Mouse (Mus musculus) lung, embryonic 14.5 days (tissue): ENCODE results near the gene BC016579. TPM values are rescaled to one million over a fixed set of nuclear protein-coding genes. Genes with fewer than 3 reads are reported as not detected.

Experiments used
- ATAC-seq: fragments of 200-750 bp; cut with Nextera tagmentation; 2 replicates; pipeline ENCODE4 v1.8.0; 2017; ENCODE audit warnings: mild to moderate bottlenecking, moderate TSS enrichment, moderate library complexity; ENCODE audit not compliant: insufficient read depth
- DNase-seq: peaks from one replicate; pipeline ENCODE4 v3.0.0-alpha.2; 2015
- H3K27ac ChIP-seq: fragments of 300-500 bp; sonication (generic); 2 replicates; pipeline ENCODE4 v1.5.1; 2014; ENCODE audit warnings: low read depth, mild to moderate bottlenecking, moderate library complexity
- H3K27me3 ChIP-seq: fragments of 300-500 bp; sonication (generic); 2 replicates; pipeline ENCODE4 v1.6.1; 2014; ENCODE audit warnings: low read length, control low read depth; ENCODE audit not compliant: insufficient read depth
- H3K36me3 ChIP-seq: fragments of 300-500 bp; sonication (generic); 2 replicates; pipeline ENCODE4 v1.6.1; 2014; ENCODE audit warnings: control low read depth; ENCODE audit not compliant: insufficient read depth
- H3K4me1 ChIP-seq: fragments of 300-500 bp; sonication (generic); 2 replicates; pipeline ENCODE4 v1.6.1; 2014; ENCODE audit warnings: antibody characterized with exemption, control low read depth; ENCODE audit not compliant: insufficient read depth
- H3K4me2 ChIP-seq: fragments of 300-500 bp; sonication (generic); 2 replicates; pipeline ENCODE4 v1.6.1; 2014; ENCODE audit warnings: mild to moderate bottlenecking
- H3K4me3 ChIP-seq: fragments of 300-500 bp; sonication (generic); 2 replicates; pipeline ENCODE4 v1.5.1; 2014; ENCODE audit warnings: low read depth, low read length
- H3K9ac ChIP-seq: fragments of 300-500 bp; sonication (generic); 2 replicates; pipeline ENCODE4 v1.6.1; 2014
- H3K9me3 ChIP-seq: fragments of 300-500 bp; sonication (generic); 2 replicates; pipeline ENCODE4 v1.6.1; 2016; ENCODE audit warnings: low read depth, low read length, control low read depth
- CTCF ChIP-seq: IDR thresholded peaks from 2 replicates; pipeline ENCODE4 v1.5.1; 2016; ENCODE audit warnings: antibody characterized with exemption, low read depth
- WGBS: fragments of 180-500 bp; shearing (Covaris S2); extraction: QIAGEN DNeasy Blood & Tissue Kit; methylation state at CpG from one replicate; pipeline ENCODE4 v1.1.7; 2014; 5-methylcytosine and 5-hydroxymethylcytosine counted together
- polyA plus RNA-seq: library from polyadenylated mRNA; unstranded; fragments of >200 nt; fragmentation: Nextera tagmentation; extraction: Ambion mirVana; gene quantifications from 2 replicates; pipeline ENCODE4 v1.2.1, GENCODE M21; 2014

Gene BC016579
- polyA plus RNA-seq, 1 experiment from 2014 or later, result 0.18 TPM

DNA sequence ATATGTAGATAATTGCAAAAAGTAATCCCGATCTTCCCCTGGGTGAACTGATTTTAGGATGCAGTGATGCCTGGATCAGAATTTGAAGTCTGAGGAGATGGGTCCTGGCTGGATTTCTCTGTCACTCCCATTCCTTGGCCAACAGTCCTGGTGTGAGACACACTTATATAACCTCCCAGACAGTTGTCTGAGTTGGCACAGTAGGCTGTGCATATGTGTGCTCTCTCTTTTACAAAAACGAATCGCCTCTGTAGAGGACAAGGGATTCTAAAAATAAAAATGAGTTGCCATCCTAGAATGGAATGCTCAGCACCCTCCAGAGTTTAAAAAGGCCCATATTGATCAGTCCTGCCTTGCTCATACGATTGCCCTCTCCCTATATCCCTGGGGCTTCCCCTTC, 5.7 kb upstream of the BC016579 start:
- TF ChIP-seq CTCF, result no peak
- H3K4me3 ChIP-seq, result no peak overlapping the region
- H3K9ac ChIP-seq, result no peak overlapping the region
- DNase-seq (no peak), ATAC-seq (no peak)
- H3K4me1 ChIP-seq, result no peaks in the 10 kb centered on the region
- no peak overlapping the region for H3K27ac ChIP-seq
- no peaks in the 10 kb centered on the region for H3K27me3 ChIP-seq
- H3K9me3 ChIP-seq, result no peaks in the 10 kb centered on the region
- no peak overlapping the region for H3K4me2 ChIP-seq
- 83% methylated on average over 4 of the region's 4 CpGs for WGBS
- H3K36me3 ChIP-seq, result no peaks in the 10 kb centered on the region

- 0 out of 2 replicates have a peak, but pooled peaks cover 4% of the 10 kb centered on the region for H3K27me3 ChIP-seq
- WGBS, result 72% methylated on average over 1 of the region's 1 CpGs
Measured at GRCm38 (mm10) chr16:45658248-45658647, 4.4 kb upstream of the BC016579 start.

GRCm38 (mm10) chr16:45657574-45658159, 3.8 kb upstream of the BC016579 start:
- TF ChIP-seq CTCF, result no peak

More at GRCm38 (mm10) chr16:45658248-45658647, 4.4 kb upstream of the BC016579 start:
- no peak overlapping the region for H3K9ac ChIP-seq
- no peak overlapping the region for H3K4me3 ChIP-seq
- H3K36me3 ChIP-seq, result no peaks in the 10 kb centered on the region
- no peak overlapping the region for H3K27ac ChIP-seq
- 0 out of 2 replicates have a peak, but pooled peaks cover 5% of the 10 kb centered on the region for H3K4me1 ChIP-seq
- ATAC-seq, result no peak
- TF ChIP-seq CTCF, result no peak
- no peak for DNase-seq
- H3K9me3 ChIP-seq, result no peaks in the 10 kb centered on the region
- no peak overlapping the region for H3K4me2 ChIP-seq

DNA sequence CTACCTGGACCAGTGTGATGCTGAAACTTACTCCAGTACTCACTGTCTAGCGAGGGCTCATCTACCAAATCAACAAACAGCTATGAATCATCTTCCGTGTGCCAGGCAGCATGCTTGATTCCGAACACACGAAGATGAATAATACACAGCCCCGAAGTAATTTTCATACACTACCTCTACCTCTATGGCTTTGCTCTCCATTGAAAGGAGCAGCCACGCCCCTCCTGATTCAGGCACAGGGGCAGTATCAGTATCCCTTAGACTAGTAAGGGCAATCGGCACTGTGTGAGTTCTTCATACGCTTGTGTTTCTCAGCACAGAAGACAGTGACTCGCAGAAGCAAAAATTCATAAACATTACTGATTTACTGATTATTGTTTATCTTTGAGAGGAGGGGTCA, 597 bp upstream of the BC016579 start:
- Histone ChIP-seq H3K9me3 (no peaks in the 10 kb centered on the region), H3K4me2 (peak overlapping the region; percentile 66; the same call in 1 of the 2 replicates), H3K4me3 (no peak overlapping the region), H3K4me1 (0 out of 2 replicates have a peak, but pooled peaks cover 7% of the 10 kb centered on the region), H3K36me3 (no peaks in the 10 kb centered on the region), H3K27me3 (0 out of 2 replicates have a peak, but pooled peaks cover 4% of the 10 kb centered on the region), H3K27ac (no peak overlapping the region), H3K9ac (no peak overlapping the region)
- DNase-seq, result no peak
- ATAC-seq, result peak; percentile 21; the same call in 1 of the 2 replicates
- WGBS, result 63% methylated on average over 9 of the region's 9 CpGs
- no peak for TF ChIP-seq CTCF

More at GRCm38 (mm10) chr16:45657574-45658159, 3.8 kb upstream of the BC016579 start:
- Histone ChIP-seq H3K27me3 (0 out of 2 replicates have a peak, but pooled peaks cover 4% of the 10 kb centered on the region), H3K4me2 (no peak overlapping the region), H3K9ac (no peak overlapping the region), H3K9me3 (no peaks in the 10 kb centered on the region), H3K27ac (no peak overlapping the region), H3K4me1 (0 out of 2 replicates have a peak, but pooled peaks cover 7% of the 10 kb centered on the region), H3K4me3 (no peak overlapping the region), H3K36me3 (no peaks in the 10 kb centered on the region)
- DNase-seq (no peak), ATAC-seq (no peak)
- WGBS, result 87% methylated on average over 12 of the region's 12 CpGs

DNA sequence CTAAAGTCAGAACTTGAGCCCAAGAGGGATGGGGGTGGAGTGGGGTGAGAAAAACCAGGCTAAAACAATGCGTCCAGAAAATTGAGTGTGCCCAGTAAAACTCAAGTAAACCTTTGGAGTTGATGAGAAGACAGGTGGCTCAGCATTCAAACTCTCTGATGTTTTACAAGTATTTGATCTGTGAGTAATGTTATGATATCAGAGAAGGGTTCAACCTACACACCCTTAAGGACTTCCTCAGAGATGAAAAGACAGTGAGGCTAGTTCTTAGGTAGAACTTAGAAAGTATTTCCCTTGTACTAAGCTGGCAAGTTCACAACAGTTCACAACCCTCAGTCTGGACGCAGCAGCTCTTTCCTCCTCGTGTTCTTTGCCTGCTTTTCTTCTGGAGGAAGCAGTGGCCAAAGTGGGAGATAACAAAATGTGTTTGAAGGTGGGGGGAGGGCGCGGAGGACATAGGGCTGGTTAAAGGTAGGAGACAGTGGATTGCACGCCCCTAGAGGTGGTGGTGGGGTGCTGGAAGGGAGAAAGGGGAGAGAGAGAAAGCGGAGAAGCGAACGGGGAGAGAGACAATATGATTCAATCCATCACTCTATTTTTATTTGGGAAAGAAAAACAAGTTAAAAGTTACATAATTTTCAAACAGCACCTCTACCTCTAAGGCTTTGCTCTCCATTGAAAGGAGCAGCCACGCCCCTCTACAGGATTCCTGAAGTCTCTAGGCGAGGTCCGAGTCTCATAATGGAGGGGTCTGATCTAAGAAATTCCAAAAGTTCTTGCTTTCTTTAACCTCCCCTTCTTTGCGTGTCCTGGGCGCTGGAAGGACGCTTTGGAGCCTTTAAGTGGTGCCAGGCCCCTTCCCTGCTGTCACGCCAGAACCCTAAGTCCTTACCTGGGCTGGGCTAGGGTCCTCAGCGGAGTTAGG, 597 bp downstream of the BC016579 start:
- TF ChIP-seq CTCF, result peak; percentile 19; the same call in 1 of the 2 replicates
- Histone ChIP-seq H3K4me2 (peak overlapping the region; percentile 66), H3K27ac (no peak overlapping the region), H3K9ac (no peak overlapping the region; the same call in 1 of the 2 replicates), H3K4me3 (peak overlapping the region; percentile 37), H3K4me1 (0 out of 2 replicates have a peak, but pooled peaks cover 7% of the 10 kb centered on the region), H3K27me3 (0 out of 2 replicates have a peak, but pooled peaks cover 4% of the 10 kb centered on the region), H3K36me3 (no peaks in the 10 kb centered on the region), H3K9me3 (no peaks in the 10 kb centered on the region)
- 12% methylated on average over 16 of the region's 17 CpGs for WGBS
- peak; percentile 27 for DNase-seq
- peak; percentile 35; the same call in 1 of the 2 replicates for ATAC-seq

- Histone ChIP-seq H3K4me3 (no peak overlapping the region), H3K36me3 (no peaks in the 10 kb centered on the region), H3K9ac (no peak overlapping the region), H3K27ac (no peak overlapping the region), H3K9me3 (no peaks in the 10 kb centered on the region), H3K27me3 (0 out of 2 replicates have a peak, but pooled peaks cover 4% of the 10 kb centered on the region), H3K4me2 (no peak overlapping the region), H3K4me1 (0 out of 2 replicates have a peak, but pooled peaks cover 7% of the 10 kb centered on the region)
- DNase-seq (peak; percentile 16), ATAC-seq (0 out of 2 replicates have a peak, but pooled peaks have one; percentile 39)
- 30% methylated on average over 2 of the region's 2 CpGs for WGBS
- no peak for TF ChIP-seq CTCF
Measured at GRCm38 (mm10) chr16:45651497-45651896, 2.4 kb downstream of the BC016579 start.
